Mouse (Mus musculus) 3134 (cell line): Measurements from ENCODE around the gene Chil4.
"Not testable (repeated sequence)": the region's sequence is repeated elsewhere in the genome, so short reads cannot be mapped to it uniquely, and the experiment has no call there.

Source experiments
- DNase-seq: peaks from one replicate; pipeline ENCODE4 v3.0.0-alpha.2; 2011; ENCODE audit warnings: low spot score; ENCODE audit not compliant: insufficient read length; ENCODE audit errors: extremely low read depth

Gene Chil4

DNA sequence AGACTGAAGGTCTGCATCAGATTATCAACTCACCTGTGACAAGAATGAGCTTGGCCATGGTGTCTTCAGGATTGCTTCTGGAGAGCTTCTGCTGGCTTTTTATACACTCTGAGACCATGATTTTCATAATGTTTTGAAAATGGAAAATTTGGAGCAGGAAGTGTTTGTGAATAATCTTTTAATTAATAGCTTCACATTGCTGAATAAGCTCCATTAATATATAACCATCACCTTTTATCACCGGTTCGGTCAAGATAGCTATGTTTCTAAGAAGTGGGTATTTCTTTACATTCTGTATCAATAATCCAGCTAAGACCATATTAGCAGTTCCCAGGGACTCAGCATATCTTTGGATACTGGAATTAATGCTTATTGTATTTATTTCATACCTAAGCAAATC, at the start of gene Chil4:
Gene Chil4, minus strand, starts transcription at position 101 of the 400 bp plus-strand sequence.
- DNase-seq, result no peak

DNA sequence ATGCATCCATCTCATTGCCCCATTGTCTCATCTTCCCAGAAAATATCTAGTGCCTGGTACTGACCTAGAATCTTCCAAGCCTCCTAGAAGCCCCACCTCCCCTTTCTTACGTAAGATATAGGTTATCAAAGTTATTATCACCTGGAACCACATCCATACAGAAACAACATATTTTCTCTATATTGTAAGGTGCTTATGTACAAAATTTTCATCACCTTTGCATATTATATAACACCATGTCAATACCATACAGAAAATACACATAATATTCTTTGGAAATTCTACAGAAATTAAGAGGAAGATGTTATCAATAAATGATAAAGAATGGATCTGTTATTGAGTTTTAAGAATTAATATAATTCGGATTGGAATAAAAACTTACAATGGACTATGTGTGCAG, 46.5 kb upstream of the Chil4 start:
- DNase-seq, result no peak

DNA sequence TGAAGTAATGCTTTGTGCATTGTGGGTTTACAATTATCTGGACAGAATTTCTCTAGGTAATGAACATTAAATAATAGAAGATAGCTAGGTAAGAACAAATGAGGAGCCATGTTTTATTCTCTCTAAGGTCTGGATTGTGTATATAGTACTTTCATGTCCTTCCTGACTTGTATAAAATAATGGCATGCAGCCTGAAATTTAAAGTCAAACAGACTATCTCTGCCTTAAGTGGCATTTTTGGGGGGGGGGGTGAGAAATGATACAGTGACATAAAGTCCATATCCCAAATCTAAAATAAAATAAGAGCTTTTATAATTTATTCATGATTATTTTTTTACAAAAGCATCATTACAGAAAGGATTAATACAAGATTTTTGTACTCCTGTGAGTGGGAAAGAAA, 45.5 kb upstream of the Chil4 start:
- DNase-seq, result no peak

GRCm38 (mm10) chr3:106257076-106257475, 37.8 kb upstream of the Chil4 start:
- not testable (repeated sequence) for DNase-seq

- no peak for DNase-seq
These were observed 33.4 kb upstream of the Chil4 start for GRCm38 (mm10) chr3:106252719-106253118.

DNA sequence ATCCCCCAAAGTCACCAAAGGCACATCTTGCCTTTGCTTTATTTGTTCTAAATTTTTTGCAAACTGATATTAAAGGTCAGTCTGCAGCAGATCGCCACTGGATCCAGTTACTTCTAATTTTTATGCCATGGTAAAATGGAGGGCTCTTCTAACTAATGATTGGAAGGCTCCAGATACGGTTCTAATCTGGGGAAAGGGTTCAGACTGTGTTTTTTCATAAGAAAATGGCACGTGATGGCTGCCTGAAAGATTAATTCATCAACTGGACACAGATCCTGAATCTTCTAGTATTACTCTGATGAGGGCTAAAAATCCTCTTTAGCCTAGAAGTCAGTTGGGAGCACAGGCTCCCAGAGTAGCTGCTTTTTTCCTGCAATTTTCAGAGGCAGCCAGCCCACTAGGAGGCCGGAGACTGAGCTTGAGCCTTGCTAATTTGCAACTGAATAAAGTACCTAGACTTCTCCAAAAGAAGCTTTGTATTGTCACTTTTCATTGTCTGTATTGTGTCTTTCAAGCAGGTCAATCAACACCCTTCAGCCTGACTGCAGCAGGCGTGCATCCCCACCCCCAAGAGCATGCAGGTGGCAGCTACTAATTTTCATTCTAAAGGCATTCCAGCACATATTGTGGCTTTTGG, 31.6 kb upstream of the Chil4 start:
- DNase-seq, result not testable (repeated sequence)

DNA sequence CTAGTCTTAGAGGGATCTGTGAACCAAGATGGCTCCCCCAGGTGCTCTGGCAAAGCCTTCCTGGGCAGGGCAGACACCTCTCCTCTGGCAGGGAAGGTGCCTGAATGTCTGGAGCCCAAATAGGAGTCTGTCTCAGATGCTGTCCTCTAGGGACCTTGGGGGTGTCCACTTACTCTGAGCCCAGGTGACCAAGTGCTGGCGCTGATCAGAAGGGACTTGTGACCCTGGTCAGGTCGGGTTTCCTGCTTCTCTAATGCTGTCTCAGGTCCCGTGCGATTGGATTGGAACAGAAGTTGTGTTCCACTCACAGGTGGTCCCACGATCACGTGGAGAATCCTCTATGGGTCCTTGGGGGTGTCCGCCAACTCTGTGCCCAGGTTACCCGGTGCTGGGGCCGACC, 28.1 kb upstream of the Chil4 start:
- not testable (repeated sequence) for DNase-seq

DNA sequence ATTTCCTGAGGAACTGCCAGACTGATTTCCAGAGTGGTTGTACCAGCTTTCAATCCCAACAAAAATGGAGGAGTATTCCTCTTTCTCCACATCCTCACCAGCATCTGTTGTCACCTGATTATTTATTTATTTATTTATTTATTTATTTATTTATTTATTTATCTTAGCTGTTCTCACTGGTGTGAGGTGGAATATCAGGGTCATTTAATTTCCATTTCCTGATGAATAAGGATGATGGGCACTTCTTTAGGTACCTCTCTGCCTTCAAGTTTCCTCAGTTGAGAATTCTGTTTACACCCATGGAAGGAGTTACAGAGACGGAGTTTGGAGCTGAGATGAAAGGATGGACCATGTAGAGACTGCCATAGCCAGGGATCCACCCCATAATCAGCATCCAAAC, 20.9 kb upstream of the Chil4 start:
- DNase-seq, result not testable (repeated sequence)

DNA sequence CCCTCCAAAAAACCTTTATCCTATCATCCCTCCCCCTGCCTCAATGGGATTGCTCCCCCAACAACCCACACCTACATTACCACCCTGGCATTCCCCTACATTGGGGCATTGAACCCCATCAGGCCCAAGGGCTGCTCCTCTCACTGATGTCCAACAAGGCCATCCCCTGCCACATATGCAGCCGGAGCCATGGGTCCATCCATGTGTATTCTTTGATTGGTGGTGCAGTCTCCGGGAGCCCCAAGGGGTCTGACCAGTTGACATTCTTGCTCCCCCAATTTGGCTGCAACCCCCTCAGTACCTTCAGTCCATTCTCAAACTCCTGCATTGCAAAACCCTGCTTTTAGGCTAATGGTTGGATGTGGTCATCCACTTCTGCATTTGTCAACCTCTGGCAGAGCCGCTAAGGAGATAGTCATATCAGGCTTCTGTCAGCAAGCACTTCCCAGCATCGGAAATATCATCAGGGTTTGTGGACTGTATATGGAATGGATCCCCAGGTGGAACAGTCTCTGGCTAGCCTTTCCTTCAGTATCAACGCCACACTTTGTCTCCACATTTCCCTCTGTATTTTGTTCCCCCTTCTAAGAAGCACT, 20.0 kb upstream of the Chil4 start:
- no peak for DNase-seq

GRCm38 (mm10) chr3:106223391-106223790, 4.1 kb upstream of the Chil4 start:
- not testable (repeated sequence) for DNase-seq

- DNase-seq, result no peak
These were observed 2.4 kb upstream of the Chil4 start for GRCm38 (mm10) chr3:106221625-106222265.

DNA sequence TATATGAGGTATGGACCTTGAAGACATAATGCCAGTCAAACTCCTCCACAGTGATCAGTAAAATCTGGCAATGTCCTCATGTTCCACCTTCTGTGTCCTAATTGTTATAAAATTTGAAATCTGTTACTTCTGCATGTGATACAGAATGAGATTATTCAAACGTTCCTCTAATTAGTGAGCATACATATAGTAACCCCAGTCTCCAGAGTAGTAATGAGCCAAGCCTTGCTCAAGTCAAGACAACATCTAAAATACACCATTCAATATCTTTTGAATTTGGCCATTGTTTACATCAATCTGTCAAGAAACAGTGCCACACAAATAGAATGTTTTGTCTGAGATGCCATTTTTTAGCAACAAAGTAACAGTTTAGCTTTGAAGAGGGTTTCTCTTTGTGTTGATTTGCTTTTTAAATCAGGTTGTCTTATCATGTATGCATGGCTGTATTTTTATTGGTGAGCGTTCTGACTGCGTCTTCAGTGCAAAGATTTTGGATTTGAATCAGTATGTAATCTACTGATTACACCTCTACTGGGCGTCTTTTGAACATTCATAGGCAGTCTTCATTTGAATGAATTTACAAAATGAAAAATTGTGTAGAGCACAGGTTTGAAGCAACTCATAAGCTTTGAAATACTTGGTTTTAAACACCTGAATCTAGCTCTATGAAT, 888 bp downstream of the Chil4 start:
- not testable (repeated sequence) for DNase-seq

DNA sequence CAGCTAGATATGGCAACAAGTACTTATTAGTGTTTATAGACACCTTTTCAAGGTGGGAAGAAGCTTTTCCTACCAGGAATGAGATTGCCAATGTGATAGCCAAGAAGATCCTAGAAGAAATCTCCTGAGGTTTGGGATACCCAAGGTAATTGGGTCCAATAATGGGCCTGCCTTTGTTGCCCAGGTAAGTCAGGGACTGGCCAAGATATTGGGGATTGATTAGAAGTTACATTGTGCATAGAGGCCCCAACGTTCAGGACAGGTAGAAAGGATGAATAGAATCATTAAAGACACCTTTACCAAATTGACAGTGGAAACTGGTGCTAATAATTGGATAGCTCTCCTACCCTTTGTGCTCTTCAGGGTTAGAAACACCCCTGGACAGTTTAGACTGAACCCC, 21.3 kb downstream of the Chil4 start:
- DNase-seq, result not testable (repeated sequence)

DNA sequence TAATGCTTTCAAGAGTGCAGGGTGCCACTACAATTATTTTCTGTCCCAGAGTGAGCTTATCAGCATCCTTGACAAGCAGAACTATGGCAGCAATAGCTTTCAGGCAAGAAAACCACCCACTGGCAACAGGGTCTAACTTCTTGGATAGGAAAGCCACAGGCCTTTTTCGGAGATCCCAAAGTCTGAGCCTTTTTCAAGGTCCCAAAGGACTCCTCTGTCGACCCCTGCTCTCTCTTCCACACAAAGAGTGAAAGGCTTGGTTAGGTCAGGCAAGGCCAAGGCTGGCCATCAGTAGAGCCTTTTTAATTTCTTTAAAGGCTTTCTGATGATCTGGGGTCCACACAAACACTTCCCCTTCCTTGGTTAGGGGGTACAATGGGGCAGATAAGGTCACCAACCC, 22.1 kb downstream of the Chil4 start:
- not testable (repeated sequence) for DNase-seq

GRCm38 (mm10) chr3:106196276-106196675, 23.0 kb downstream of the Chil4 start:
- DNase-seq, result no peak

GRCm38 (mm10) chr3:106195486-106195885, 23.8 kb downstream of the Chil4 start:
- no peak for DNase-seq

GRCm38 (mm10) chr3:106187991-106188390, 31.3 kb downstream of the Chil4 start:
- no peak for DNase-seq

DNA sequence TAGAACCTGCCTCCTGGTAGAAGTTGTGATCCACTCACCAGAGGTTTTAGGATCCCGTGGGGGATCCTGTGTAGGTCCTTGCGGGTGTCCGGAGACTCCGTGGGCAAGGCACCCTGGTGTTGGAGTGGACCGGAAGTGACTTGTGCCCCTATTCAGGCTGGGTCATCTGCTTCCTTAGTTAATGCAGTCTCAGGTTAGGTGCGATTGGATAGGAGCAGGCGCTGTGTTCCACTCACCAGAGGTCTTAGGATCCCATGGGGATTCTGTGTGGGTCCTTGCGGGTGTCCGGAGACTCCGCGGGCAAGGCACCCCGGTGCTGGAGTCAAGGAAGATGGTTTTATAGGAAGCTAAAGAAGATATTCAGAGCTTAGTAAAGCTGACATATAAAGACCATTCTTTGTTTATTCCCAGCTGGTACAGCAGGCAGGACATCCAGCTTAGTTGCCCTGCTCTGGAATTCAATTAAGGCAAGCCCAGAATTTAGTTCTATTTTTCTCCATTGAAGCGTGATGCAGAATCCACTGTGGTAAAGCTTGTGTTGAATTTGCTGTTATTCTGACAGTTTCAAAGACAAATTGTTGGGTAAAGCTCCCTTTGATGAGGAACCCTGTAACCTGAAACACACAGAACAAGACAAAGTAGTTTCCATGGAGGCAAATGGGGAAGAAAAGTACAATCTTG, 41.7 kb downstream of the Chil4 start:
- DNase-seq, result peak; percentile 9

- not testable (repeated sequence) for DNase-seq
These were observed 44.3 kb downstream of the Chil4 start for GRCm38 (mm10) chr3:106174971-106175370.

DNA sequence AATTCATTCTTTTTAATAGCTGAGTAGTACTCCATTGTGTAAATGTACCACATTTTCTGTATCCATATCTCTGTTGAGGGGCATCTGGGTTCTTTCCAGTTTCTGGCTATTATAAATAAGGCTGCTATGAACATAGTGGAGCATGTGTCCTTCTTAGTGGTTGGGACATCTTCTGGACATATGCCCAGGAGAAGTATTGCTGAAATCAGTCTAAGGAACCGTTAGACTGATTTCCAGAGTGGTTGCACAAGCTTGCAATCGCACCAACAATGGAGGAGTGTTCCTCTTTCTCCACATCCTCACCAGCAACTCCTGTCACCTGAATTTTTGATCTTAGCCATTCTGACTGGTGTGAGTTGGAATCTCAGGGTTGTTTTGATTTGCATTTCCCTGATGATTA, 46.8 kb downstream of the Chil4 start:
- not testable (repeated sequence) for DNase-seq

- no peak for DNase-seq
These were observed 48.1 kb downstream of the Chil4 start for GRCm38 (mm10) chr3:106171135-106171731.
